ENCODE assay signal across 12 mouse cellular contexts in genomic region chr13:54147328-54147727, GRCm38 (mm10). TPM values are rescaled to one million over a fixed set of nuclear protein-coding genes. Genes with fewer than 3 reads are reported as not detected.
DNase-seq lines count a peak whose midpoint lies in the region; ATAC-seq and TF ChIP-seq lines count a peak whose summit lies in the region.
"Had no signal": no experiment of that assay in that cellular context is flagged by ENCODE, and none has a peak within 500 bp of the region (broad histone marks: within the 10 kb centered on the region; RNA-seq: fewer than 3 reads in every experiment).

No protein-coding gene starts in this region.

- no peak for ATAC-seq in heart, postnatal 0 days (ENCODE audit: insufficient read depth, low read depth)
- ATAC-seq in heart, embryonic 12.5 days (ENCODE audit: insufficient number of reproducible peaks, low FRiP score), result no peak
- ATAC-seq in liver, embryonic 14.5 days (ENCODE audit: insufficient read depth), result no peak
- ATAC-seq in liver, embryonic 11.5 days (replicated peaks; ENCODE audit: low FRiP score), result no peak
- ATAC-seq in forebrain, postnatal 0 days, result no peak

- no peak for TF ChIP-seq EP300 in heart, postnatal 0 days (IDR thresholded peaks at IDR 0.05; ENCODE audit: low read depth)
- TF ChIP-seq EP300 in liver, embryonic 14.5 days (IDR thresholded peaks at IDR 0.05; ENCODE audit: low read depth), result no peak

- no peaks in the 10 kb centered on the region for H3K4me1 ChIP-seq in heart, postnatal 0 days (ENCODE audit: control insufficient read depth, insufficient read depth)
- peaks cover 16% of the 10 kb centered on the region for H3K4me1 ChIP-seq in heart, embryonic 12.5 days (replicated peaks)
- H3K4me1 ChIP-seq in liver, embryonic 14.5 days (replicated peaks; ENCODE audit: control insufficient read depth in 2 of 2, insufficient read depth in 2 of 2, low read length in 1 of 2), result no peaks in the 10 kb centered on the region
- no peaks in the 10 kb centered on the region for H3K4me1 ChIP-seq in liver, embryonic 11.5 days (replicated peaks; ENCODE audit: control insufficient read depth, insufficient read depth, low read length)
- peaks cover 13% of the 10 kb centered on the region for H3K4me1 ChIP-seq in E14TG2a.4 (replicated peaks; ENCODE audit: low read depth, low read length)
- H3K4me1 ChIP-seq in forebrain, postnatal 0 days (ENCODE audit: insufficient read depth), result no peaks in the 10 kb centered on the region
- H3K4me1 ChIP-seq: limb, embryonic 10.5 days had no signal

- no peak overlapping the region for H3K9ac ChIP-seq in heart, postnatal 0 days (replicated peaks; ENCODE audit: low read depth, low read length)
- no peak overlapping the region for H3K9ac ChIP-seq in heart, embryonic 12.5 days
- H3K9ac ChIP-seq in liver, embryonic 14.5 days (replicated peaks), result no peak overlapping the region
- H3K9ac ChIP-seq in liver, embryonic 11.5 days (ENCODE audit: low read depth, low read length), result no peak overlapping the region
- no peak overlapping the region for H3K9ac ChIP-seq in forebrain, postnatal 0 days

- TF ChIP-seq CTCF in heart, postnatal 0 days (IDR thresholded peaks at IDR 0.05; ENCODE audit: low read depth), result peak; percentile 15; the same call in 1 of the 2 replicates
- TF ChIP-seq CTCF in liver, embryonic 14.5 days (IDR thresholded peaks at IDR 0.05; ENCODE audit: low read depth), result peak; percentile 39
- TF ChIP-seq CTCF in E14TG2a.4 (conservative IDR thresholded peaks at IDR 0.05; ENCODE audit: low read length), result peak; percentile 64
- no peak for TF ChIP-seq CTCF in forebrain, postnatal 0 days (IDR thresholded peaks at IDR 0.05; ENCODE audit: low read depth)

- 57% methylated on average over 1 of the region's 1 CpGs for whole genome bisulfite sequencing in heart, postnatal 0 days
- 73% methylated on average over 1 of the region's 1 CpGs for WGBS in heart, embryonic 12.5 days
- 44% methylated on average over 1 of the region's 1 CpGs for WGBS in liver, embryonic 14.5 days (ENCODE audit: insufficient replicate concordance)
- WGBS in liver, embryonic 11.5 days, result 62% methylated on average over 1 of the region's 1 CpGs
- 68% methylated on average over 1 of the region's 1 CpGs for WGBS in forebrain, postnatal 0 days

- no peak for DNase-seq in heart, postnatal 0 days (ENCODE audit: low spot score)
- DNase-seq in liver, embryonic 14.5 days (ENCODE audit: low read depth in 3 of 3, low spot score in 3 of 3), result no peak
- DNase-seq in liver, embryonic 11.5 days (ENCODE audit: low spot score), result no peak
- DNase-seq in kidney, postnatal 25 days, result peak; percentile 3 to 24
- DNase-seq in Muller cell, postnatal 12 days (ENCODE audit: inconsistent ontology term), result no peak
- DNase-seq in forebrain, postnatal 0 days, result no peak
- DNase-seq: cerebellum, adult 11 months; lung, postnatal 4 days had no signal

- H3K9me3 ChIP-seq in heart, postnatal 0 days (replicated peaks; ENCODE audit: control insufficient read depth, low read length), result peaks cover 8% of the 10 kb centered on the region; the same call in 1 of the 2 replicates
- H3K9me3 ChIP-seq in heart, embryonic 12.5 days (replicated peaks), result peaks cover 12% of the 10 kb centered on the region
- H3K9me3 ChIP-seq in liver, embryonic 14.5 days (ENCODE audit: control insufficient read depth, low read length), result no peaks in the 10 kb centered on the region
- H3K9me3 ChIP-seq in liver, embryonic 11.5 days (ENCODE audit: control insufficient read depth, low read length), result no peaks in the 10 kb centered on the region
- H3K9me3 ChIP-seq in E14TG2a.4 (ENCODE audit: low read length), result peaks cover 11% of the 10 kb centered on the region
- no peaks in the 10 kb centered on the region for H3K9me3 ChIP-seq in forebrain, postnatal 0 days (ENCODE audit: low read length)
- H3K9me3 ChIP-seq: limb, embryonic 10.5 days had no signal

- peaks cover 6% of the 10 kb centered on the region; the same call in 1 of the 2 replicates for H3K27me3 ChIP-seq in heart, postnatal 0 days (ENCODE audit: control insufficient read depth, insufficient read depth, low read length)
- peaks cover 14% of the 10 kb centered on the region; the same call in 1 of the 2 replicates for H3K27me3 ChIP-seq in heart, embryonic 12.5 days (replicated peaks)
- no peaks in the 10 kb centered on the region for H3K27me3 ChIP-seq in liver, embryonic 14.5 days (ENCODE audit: control insufficient read depth, insufficient read depth, low read length)
- H3K27me3 ChIP-seq in liver, embryonic 11.5 days (replicated peaks; ENCODE audit: control insufficient read depth, insufficient read depth, low read length), result no peaks in the 10 kb centered on the region
- 0 out of 2 replicates have a peak, but pooled peaks cover 2% of the 10 kb centered on the region for H3K27me3 ChIP-seq in E14TG2a.4 (ENCODE audit: insufficient read depth, low read length)
- H3K27me3 ChIP-seq in forebrain, postnatal 0 days (ENCODE audit: insufficient read depth, low read length), result no peaks in the 10 kb centered on the region

- H3K4me2 ChIP-seq in heart, postnatal 0 days (ENCODE audit: low read depth, low read length), result no peak overlapping the region
- no peak overlapping the region for H3K4me2 ChIP-seq in heart, embryonic 12.5 days
- no peak overlapping the region for H3K4me2 ChIP-seq in liver, embryonic 14.5 days (ENCODE audit: low read depth)
- no peak overlapping the region for H3K4me2 ChIP-seq in liver, embryonic 11.5 days
- H3K4me2 ChIP-seq in forebrain, postnatal 0 days (ENCODE audit: low read depth), result no peak overlapping the region

- no peak overlapping the region for H3K27ac ChIP-seq in heart, postnatal 0 days (ENCODE audit: low read depth)
- H3K27ac ChIP-seq in heart, embryonic 12.5 days (ENCODE audit: poor library complexity, severe bottlenecking), result no peak overlapping the region
- no peak overlapping the region for H3K27ac ChIP-seq in liver, embryonic 14.5 days
- H3K27ac ChIP-seq in liver, embryonic 11.5 days (ENCODE audit: low read depth, low read length), result no peak overlapping the region
- no peak overlapping the region for H3K27ac ChIP-seq in forebrain, postnatal 0 days (ENCODE audit: low read depth, low read length)
- H3K27ac ChIP-seq: limb, embryonic 10.5 days had no signal

- H3K36me3 ChIP-seq in heart, postnatal 0 days (replicated peaks; ENCODE audit: control insufficient read depth, insufficient read depth, low read length), result no peaks in the 10 kb centered on the region
- no peaks in the 10 kb centered on the region for H3K36me3 ChIP-seq in heart, embryonic 12.5 days
- H3K36me3 ChIP-seq in liver, embryonic 14.5 days (replicated peaks; ENCODE audit: control insufficient read depth, insufficient read depth, low read depth), result no peaks in the 10 kb centered on the region
- H3K36me3 ChIP-seq in liver, embryonic 11.5 days (ENCODE audit: control insufficient read depth, insufficient read depth, low read length), result no peaks in the 10 kb centered on the region
- H3K36me3 ChIP-seq in E14TG2a.4 (ENCODE audit: insufficient read depth, low read length), result no peaks in the 10 kb centered on the region
- H3K36me3 ChIP-seq in forebrain, postnatal 0 days (ENCODE audit: insufficient read depth), result no peaks in the 10 kb centered on the region
- H3K36me3 ChIP-seq: limb, embryonic 10.5 days had no signal

- H3K4me3 ChIP-seq in heart, postnatal 0 days (ENCODE audit: low read depth, low read length), result no peak overlapping the region
- H3K4me3 ChIP-seq in heart, embryonic 12.5 days, result no peak overlapping the region
- H3K4me3 ChIP-seq in liver, embryonic 14.5 days (ENCODE audit: insufficient read depth in 1 of 2, low read depth in 2 of 2, low read length in 2 of 2), result no peak overlapping the region
- no peak overlapping the region for H3K4me3 ChIP-seq in liver, embryonic 11.5 days (ENCODE audit: low read depth, low read length)
- H3K4me3 ChIP-seq in E14TG2a.4 (replicated peaks; ENCODE audit: low read length), result no peak overlapping the region
- no peak overlapping the region for H3K4me3 ChIP-seq in forebrain, postnatal 0 days (ENCODE audit: low read depth, low read length)
- H3K4me3 ChIP-seq: limb, embryonic 10.5 days had no signal

RNA-seq across cellular contexts. Expression of gene Hrh2, which starts 44.6 kb away (rescaled TPM):
- total RNA-seq in heart, postnatal 0 days (2014; rRNA removed; ENCODE audit: low replicate concordance), result 0.58 TPM in 1 of 2 replicates, not detected in the other
- 0.07 and 0.08 TPM in 2 replicates for polyA plus RNA-seq in heart, postnatal 0 days (2015; fragmentation: Nextera tagmentation; extraction: Ambion mirVana)
- polyA plus RNA-seq in heart, embryonic 12.5 days (2016; fragmentation: Nextera tagmentation; extraction: Ambion mirVana), result not detected in 2 replicates
- polyA plus RNA-seq in liver, embryonic 14.5 days (2012; rRNA removed), result 0.09 and 0.10 TPM in 2 replicates
- polyA plus RNA-seq in liver, embryonic 14.5 days (2014; fragmentation: Nextera tagmentation; extraction: Ambion mirVana), result 0.11 TPM in 1 of 2 replicates, not detected in the other
- polyA plus RNA-seq in liver, embryonic 11.5 days (2014; fragmentation: Nextera tagmentation; extraction: Ambion mirVana), result 0.21 TPM in 1 of 2 replicates, not detected in the other
- 2.2 and 2.5 TPM in 2 replicates for total RNA-seq in forebrain, postnatal 0 days (2014; rRNA removed)
- polyA plus RNA-seq in forebrain, postnatal 0 days (2015; fragmentation: Nextera tagmentation; extraction: Ambion mirVana), result 0.80 and 1.3 TPM in 2 replicates
- polyA plus RNA-seq: forebrain, embryonic 11.5 days had no signal

Comparison
In these comparisons a context has a peak if more than half of its experiments do, and no peak if none do; other contexts are left out.
1. DNase-seq: peak in kidney, postnatal 25 days (2 of 2); none in heart, postnatal 0 days (single experiment), liver, embryonic 14.5 days (0 of 3), liver, embryonic 11.5 days (single experiment), Muller cell, postnatal 12 days (single experiment) and forebrain, postnatal 0 days (single experiment).